Mouse (Mus musculus) kidney, adult 11 months (tissue): Measurements from ENCODE around the gene Spdya.
"Not testable (repeated sequence)": the region's sequence is repeated elsewhere in the genome, so short reads cannot be mapped to it uniquely, and the experiment has no call there.

Source experiments
- DNase-seq: peaks from one replicate; pipeline ENCODE4 v3.0.0; 2022

Spdya gene

DNA sequence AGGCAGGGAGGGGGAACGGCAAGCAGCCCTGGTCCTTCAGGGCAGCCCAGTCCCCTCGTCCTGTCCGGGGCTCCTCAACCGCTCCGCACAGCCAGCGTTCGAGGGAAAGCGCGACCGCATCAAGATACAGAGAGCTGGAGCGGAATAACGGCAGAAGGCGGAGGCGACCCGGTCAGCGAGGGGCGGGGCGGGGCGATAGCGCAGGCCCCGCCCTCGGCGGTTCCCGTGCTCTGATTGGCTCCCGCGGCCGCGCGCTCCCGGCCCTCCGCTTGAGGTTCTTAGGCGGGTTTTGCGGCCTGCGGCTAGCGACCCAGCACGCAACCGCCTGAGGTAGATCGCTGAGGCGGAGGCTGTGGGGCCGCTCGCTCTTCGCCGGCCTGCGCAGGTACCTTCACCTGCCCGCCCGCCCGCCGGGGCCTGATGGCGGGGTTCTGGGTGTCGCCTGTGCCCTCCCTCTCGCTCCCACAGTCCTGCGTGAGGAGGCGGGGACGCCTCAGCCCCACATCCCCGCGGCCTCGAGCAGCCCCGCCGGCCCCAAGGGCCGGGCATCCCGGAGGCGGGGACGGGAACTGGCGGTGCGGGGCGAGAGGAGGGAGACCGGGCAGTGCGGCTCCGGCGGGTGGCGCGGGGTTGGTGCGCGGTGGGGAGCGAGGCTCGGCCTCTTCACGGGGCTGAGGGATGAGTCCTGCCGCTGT, at the start of gene Spdya:
Gene Spdya, plus strand, starts transcription at position 305 of the 695 bp plus-strand sequence.
- DNase-seq = peak; percentile 80

DNA sequence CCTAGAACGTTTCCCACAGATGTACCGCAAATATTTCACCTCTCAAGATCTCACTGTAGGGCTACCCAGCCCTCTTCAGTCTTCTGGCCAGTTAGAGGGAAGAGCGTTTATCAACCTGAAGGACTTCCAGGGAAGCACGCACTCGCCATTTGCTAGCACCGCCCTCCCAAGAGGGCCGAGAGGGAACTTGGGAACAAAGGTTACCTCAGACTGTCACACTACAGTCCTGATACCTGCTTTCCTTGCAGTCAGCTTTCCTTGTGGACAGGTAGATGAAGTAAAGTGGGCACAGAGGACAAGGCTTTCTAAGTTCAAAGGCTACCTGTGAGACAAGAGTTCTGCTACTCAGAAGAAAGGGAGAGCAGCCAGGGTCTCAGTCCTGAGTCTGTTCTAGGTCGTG, 45.0 kb upstream of the Spdya start:
- no peak for DNase-seq

DNA sequence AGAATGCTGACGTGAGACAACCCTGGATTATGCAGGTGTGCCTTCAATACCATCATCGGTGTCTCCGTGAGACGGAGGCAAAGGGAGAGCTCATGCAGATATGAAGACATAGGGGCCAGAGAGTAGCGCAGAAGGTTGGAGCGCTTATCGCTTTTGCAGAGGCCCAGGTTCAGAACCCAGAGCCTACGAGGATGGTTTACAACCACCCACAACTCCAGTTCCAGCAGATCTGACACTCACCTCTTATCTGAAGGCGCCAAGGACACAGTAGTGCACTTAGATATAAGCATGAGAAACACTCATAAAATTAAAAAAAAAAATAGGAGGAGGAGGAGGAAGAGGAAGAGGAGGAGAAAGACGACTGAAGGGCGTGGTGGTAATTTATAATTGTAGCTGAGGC, 41.6 kb upstream of the Spdya start:
- no peak for DNase-seq

GRCm38 (mm10) chr17:71526302-71526708, 25.6 kb upstream of the Spdya start:
- no peak for DNase-seq

DNA sequence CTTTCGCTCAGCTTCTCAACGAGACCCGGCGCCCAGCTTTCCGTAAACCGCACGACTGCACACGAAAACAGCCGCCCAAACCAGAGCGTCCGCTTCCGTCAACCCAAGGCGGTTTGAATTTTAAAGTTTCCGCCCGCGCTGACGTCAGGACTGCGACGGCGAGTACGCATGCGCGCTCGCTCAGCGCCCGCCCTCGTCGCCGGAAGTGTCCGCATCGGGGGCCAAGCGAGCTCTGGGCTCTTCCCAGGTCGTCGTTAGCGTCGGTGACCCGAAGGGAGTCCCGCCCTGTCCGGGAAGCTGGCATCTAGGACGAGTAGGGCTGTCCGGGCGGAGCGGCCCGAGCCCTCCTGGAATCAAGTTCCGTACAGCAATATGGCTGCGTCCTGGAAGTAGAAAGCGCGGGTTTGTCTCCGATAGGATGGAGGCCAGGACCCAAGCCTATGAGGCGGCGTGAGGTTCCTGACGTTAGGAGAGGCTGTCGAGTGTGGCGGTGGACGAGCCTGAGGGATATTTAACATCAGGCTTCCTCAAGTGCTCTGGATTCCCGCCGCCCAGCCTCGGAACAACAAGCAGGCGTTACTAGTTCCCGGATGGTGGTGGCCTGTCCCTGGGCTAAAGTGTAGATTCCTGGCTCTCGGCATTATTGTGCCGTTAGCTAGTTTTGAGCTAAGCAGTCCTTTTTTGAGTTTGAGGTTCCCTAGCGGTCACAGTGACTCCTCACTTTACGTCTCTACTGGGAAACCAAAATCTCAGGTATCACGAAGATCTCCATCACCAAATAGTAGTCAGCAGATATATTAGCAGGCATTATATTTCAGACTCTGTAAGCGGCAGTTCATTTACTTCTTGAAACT, 24.9 kb upstream of the Spdya start, which contains the start of gene Ndc80:
Gene Ndc80, minus strand, starts transcription at position 147 of the 854 bp plus-strand sequence.
- DNase-seq = peak; percentile 95

DNA sequence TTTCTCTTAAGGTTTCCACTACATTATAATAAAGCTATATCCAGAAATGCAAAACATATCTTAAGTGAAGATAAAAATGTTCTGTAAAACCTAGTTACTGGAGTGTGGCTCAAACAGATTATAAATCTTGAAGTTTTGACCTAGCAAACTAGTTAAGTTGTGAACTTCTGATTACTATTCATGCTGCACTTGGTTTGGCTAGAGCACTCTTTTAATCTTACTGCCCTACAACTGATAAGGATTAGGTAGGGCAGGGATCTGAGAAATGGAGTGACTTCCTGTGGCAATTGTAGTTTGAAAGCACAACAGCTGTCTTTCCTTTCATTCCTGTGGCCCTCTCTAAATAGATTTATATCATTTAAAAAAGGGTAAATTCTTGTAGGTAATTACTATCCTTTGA, 23.8 kb upstream of the Spdya start:
- no peak for DNase-seq

DNA sequence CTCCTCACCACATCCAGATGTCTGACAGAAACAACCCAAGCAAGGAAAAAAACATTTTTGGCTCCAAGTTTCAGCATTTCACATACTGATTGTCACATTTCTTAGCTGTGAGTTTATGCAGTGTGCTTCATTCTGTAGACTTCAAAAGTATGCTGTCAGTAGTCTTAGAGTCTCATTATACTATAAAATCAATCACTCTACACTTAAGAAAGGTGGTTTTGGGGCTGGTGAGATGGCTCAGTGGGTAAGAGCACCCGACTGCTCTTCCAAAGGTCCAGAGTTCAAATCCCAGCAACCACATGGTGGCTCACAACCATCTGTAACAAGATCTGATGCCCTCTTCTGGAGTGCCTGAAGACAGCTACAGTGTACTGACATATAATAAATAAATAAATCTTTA, 16.3 kb upstream of the Spdya start:
- DNase-seq = not testable (repeated sequence)

GRCm38 (mm10) chr17:71537164-71537563, 14.7 kb upstream of the Spdya start:
- no peak for DNase-seq

- no peak for DNase-seq
These were observed 3.3 kb upstream of the Spdya start for GRCm38 (mm10) chr17:71548586-71548985.

- no peak for DNase-seq
These were observed 511 bp upstream of the Spdya start for GRCm38 (mm10) chr17:71551350-71551749.

DNA sequence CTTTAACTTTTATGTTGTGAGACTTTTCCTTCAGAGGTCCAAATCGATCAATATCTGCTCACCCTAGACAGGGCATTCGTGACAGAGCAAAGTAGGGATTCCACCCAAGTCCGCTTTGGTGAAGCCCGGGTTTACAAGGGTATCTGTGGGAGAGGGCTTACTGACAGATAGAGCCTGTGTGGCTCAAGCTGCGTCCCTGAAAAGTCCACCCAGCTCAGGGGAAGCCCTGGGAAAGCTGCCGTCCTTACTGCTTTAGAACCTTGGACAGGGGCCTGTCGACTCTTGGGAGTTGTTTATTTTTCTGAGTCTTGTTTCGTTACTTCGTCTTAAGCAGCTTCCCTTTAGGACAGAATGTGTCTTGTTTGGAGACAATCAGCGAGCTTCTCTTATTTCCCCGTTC, 1.0 kb downstream of the Spdya start:
- no peak for DNase-seq

DNA sequence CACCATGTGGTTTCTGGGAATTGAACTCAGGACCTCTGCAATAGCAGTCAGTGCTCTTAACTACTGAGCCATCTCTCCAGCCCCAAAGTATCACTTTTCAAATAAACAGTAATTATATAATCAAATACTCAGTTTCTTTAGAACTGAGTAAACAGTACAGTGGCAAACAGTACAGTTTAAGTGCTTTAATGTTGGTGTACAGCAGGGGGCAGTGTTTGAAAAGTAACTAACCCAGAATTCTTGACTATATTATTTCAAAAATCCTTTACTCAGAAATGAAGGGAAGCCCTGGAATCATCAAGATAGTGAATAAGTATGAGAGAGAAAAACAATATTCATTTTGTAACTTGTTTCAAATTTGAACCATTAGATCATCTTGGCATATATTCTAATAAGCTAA, 9.8 kb downstream of the Spdya start:
- DNase-seq = no peak

GRCm38 (mm10) chr17:71579176-71579705, 27.4 kb downstream of the Spdya start:
- DNase-seq = no peak

DNA sequence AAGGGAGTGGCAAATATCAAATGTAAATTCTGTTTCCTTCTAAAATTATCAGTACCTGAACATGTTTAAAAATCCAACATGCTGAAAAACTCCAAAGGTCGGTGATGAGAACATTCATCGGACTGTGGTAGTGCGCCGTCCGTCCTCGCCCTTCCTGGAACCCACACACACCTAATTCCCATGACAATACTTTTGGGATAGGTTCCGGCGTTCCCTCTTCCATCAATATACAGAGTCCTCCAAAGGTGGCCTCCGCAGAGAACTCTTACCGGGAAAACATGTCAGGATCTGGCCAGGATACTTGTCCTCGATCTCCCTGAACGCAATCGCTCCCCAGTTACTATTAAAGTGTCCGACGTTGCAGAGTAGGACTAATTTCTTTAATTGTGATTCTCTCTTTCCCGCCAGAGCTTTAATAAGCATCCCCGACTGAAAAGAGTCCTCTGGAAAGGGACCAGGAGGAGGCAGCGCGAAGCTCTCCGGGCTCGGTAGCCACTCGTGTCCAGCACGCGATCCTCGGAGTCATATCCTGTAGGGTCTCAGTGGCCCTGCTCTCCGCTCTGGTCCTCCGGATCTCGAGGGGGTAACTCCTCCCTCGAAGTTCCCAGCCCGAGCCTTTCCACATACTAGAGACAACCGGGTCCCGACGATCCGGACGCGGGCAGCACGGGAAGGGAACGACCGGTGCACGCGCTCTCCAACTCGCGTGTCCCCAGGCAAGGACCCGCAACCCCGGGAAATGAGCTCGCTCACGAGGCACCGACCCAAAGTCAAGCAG, 46.2 kb downstream of the Spdya start:
- no peak for DNase-seq

- peak; percentile 93 for DNase-seq
These were observed 47.0 kb downstream of the Spdya start for GRCm38 (mm10) chr17:71598659-71599554.

GRCm38 (mm10) chr17:71615638-71616318, 63.9 kb downstream of the Spdya start, which contains the start of gene Wdr43:
Wdr43 (plus strand) TSS chr17:71615895.
- peak; percentile 96 for DNase-seq

DNA sequence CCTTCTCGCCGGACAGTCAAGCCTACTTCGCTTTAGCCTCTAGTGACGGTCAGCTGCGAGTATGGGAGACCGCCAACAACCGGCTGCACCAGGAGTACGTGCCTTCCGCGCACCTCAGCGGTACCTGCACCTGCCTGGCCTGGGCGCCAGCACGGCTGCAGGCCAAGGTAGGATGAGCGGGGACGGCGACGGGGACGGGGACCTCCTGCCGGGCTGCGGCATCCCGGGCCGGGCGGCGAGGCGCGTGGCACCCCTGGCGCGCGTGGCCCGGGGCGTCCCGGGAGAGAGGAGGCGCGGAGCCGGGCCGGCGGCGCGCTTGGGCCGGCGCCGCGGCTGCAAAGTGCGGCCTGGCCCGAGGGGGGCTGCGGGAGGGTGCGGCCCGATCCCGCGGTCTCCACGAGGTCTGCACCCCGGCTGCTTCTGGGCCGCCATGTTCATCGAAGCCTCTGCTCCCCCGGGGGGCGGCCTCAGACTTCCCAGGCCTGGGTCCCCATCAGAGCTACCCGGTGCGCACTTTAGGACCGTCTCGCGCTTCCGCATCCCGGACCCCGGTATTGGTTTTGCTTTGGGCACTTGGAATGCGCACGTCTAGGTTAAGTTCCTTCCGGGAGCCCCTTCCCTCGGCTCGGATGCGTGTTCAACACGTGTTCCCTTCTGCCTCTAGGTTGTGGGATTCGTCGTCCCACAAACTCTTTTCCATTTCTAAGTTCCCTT, 64.6 kb downstream of the Spdya start:
- DNase-seq = peak; percentile 22

- no peak for DNase-seq
These were observed 65.1 kb downstream of the Spdya start for GRCm38 (mm10) chr17:71617033-71617362.

- no peak for DNase-seq
These were observed 66.1 kb downstream of the Spdya start for GRCm38 (mm10) chr17:71617974-71618373.

DNA sequence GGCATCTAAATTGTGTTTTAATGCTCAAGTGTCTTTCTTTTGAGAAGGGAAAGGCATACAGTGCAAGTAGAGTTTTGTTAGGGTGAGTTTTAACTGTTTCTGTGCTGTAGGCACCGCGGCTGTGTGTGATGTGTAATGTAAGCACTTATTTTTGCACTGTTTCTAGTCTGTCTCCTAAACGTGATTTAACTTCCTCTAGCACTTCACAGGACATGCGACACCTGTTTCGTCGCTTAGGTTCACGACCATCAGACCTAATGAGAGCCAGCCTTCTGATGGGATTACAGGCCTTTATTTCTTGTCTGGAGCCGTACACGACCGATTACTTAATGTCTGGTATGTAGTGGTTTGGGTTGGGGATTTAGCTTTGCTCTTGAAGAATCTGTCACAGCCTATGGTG, 79.9 kb downstream of the Spdya start:
- DNase-seq = no peak

DNA sequence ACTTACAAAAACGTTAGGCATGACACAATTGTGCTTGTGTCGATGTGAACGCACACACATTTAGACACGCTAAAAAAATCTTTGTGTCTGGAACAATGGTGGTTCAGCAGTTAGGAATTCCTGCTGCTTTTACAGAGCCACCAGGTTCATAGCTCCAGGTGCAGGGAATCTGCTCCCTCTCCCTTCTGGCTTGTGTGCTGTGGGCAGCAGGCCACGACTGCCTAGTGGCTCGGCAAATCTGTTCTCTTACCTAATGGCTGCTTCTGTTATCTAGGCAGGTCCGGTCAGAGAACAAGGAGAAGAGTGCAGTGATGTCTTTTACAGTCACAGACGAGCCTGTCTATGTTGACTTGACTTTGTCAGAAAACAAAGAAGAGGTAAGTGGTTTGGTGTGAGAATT, 81.5 kb downstream of the Spdya start:
- no peak for DNase-seq
